Mouse (Mus musculus) testis, adult 2 months (tissue): ENCODE results near the gene Psmg1. TPM values are rescaled to one million over a fixed set of nuclear protein-coding genes. Genes with fewer than 3 reads are reported as not detected.
"Not testable (repeated sequence)": the region's sequence is repeated elsewhere in the genome, so short reads cannot be mapped to it uniquely, and the experiment has no call there.

Experiments used
- H3K27ac ChIP-seq: fragments of 200-500 bp; 2 replicates; pipeline ENCODE4 v1.5.1; 2012; ENCODE audit warnings: low read depth, low read length; ENCODE audit not compliant: control insufficient read depth, insufficient read depth
- H3K27me3 ChIP-seq: fragments of 200-500 bp; 2 replicates; pipeline ENCODE4 v1.6.1; 2012; ENCODE audit warnings: mild to moderate bottlenecking, low read length, moderate library complexity; ENCODE audit not compliant: control insufficient read depth, insufficient read depth
- H3K36me3 ChIP-seq: fragments of 200-500 bp; 2 replicates; pipeline ENCODE4 v1.6.1; 2012; ENCODE audit warnings: mild to moderate bottlenecking, low read length; ENCODE audit not compliant: control insufficient read depth, insufficient read depth
- H3K4me1 ChIP-seq: fragments of 200-500 bp; 2 replicates; pipeline ENCODE4 v1.6.1; 2012; ENCODE audit warnings: low read length; ENCODE audit not compliant: control insufficient read depth, insufficient read depth
- H3K4me3 ChIP-seq: fragments of 200-500 bp; 2 replicates; pipeline ENCODE4 v1.5.1; 2012; ENCODE audit warnings: low read depth, mild to moderate bottlenecking, low read length, moderate library complexity, mixed read lengths; ENCODE audit not compliant: control insufficient read depth
- CTCF ChIP-seq: fragments of 200-500 bp; IDR thresholded peaks from 2 replicates; pipeline ENCODE4 v1.5.1; 2012; ENCODE audit warnings: low read depth, mild to moderate bottlenecking, inconsistent platforms, low read length, moderate library complexity; ENCODE audit not compliant: control insufficient read depth, insufficient read depth, insufficient replicate concordance
- POLR2A ChIP-seq: fragments of 200-500 bp; IDR thresholded peaks from 2 replicates; pipeline ENCODE4 v1.6.1; 2012; ENCODE audit warnings: low read depth, mild to moderate bottlenecking, inconsistent platforms, low read length, moderate library complexity; ENCODE audit not compliant: control insufficient read depth
- polyA plus RNA-seq: library from polyadenylated mRNA; depleted of rRNA; stranded (reverse); fragments of >200 nt; gene quantifications from 2 replicates; pipeline ENCODE4 v1.2.3, GENCODE M21; 2012

The Psmg1 gene
- polyA plus RNA-seq, 1 experiment: 26.5 TPM

DNA sequence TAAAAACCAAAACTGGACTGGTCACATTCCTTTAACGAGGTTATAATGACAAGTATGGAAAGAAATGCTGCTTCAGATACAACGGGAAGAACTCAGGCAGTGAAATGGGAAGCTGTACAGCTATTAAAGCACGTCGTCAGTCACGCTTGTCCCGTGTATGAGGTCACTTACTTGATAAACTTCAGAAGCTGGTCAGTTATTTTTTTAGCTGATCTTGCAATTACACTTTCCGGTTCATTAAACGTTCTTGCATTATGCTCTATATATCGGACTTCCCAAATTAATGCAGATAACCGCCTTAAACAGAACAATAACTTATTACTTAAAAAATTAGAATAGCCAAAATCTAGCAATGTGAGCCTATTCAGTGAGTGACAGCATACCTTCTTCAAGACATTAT, 30.3 kb upstream of the Psmg1 start:
- H3K4me1 ChIP-seq: no peaks in the 10 kb centered on the region
- TF ChIP-seq CTCF: no peak
- TF ChIP-seq POLR2A: no peak
- peaks cover 3% of the 10 kb centered on the region for H3K36me3 ChIP-seq
- no peak overlapping the region for H3K27ac ChIP-seq
- no peaks in the 10 kb centered on the region for H3K27me3 ChIP-seq
- no peak overlapping the region for H3K4me3 ChIP-seq

GRCm38 (mm10) chr16:96009124-96009523, 18.4 kb upstream of the Psmg1 start:
- not testable (repeated sequence) for H3K4me1 ChIP-seq, H3K4me3 ChIP-seq, H3K36me3 ChIP-seq, H3K27ac ChIP-seq, H3K27me3 ChIP-seq

GRCm38 (mm10) chr16:96004278-96004677, 13.5 kb upstream of the Psmg1 start:
- not testable (repeated sequence) for H3K36me3 ChIP-seq, H3K27me3 ChIP-seq, H3K4me1 ChIP-seq, H3K4me3 ChIP-seq, H3K27ac ChIP-seq

GRCm38 (mm10) chr16:95999291-95999690, 8.5 kb upstream of the Psmg1 start:
- Histone ChIP-seq H3K4me1 (no peaks in the 10 kb centered on the region), H3K4me3 (no peak overlapping the region), H3K27ac (no peak overlapping the region), H3K36me3 (peaks cover 2% of the 10 kb centered on the region), H3K27me3 (no peaks in the 10 kb centered on the region)
- TF ChIP-seq POLR2A (no peak), CTCF (no peak)

DNA sequence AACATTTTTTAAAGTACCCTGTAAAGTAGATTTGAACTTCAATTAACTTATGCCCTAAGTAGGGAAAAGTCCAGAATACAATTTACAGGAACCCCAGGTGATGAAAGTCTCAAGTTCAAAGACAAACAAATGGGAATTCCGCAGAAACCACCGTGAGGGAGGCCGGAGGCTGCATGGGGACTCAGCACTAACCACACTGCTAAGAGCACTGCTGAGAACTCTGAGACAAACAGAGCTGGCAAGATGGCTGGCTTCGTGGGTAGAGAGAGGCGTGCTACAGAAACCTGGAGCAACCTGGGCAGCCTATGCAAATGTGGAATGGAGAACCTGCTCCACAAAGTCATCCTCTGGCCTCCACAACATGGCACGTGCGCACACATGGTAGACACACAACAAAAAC, 5.4 kb upstream of the Psmg1 start:
- Histone ChIP-seq H3K36me3 (no peaks in the 10 kb centered on the region), H3K4me3 (no peak overlapping the region), H3K4me1 (no peaks in the 10 kb centered on the region), H3K27ac (no peak overlapping the region), H3K27me3 (no peaks in the 10 kb centered on the region)
- TF ChIP-seq CTCF (no peak), POLR2A (no peak)

GRCm38 (mm10) chr16:95994576-95994975, 3.8 kb upstream of the Psmg1 start:
- not testable (repeated sequence) for H3K27ac ChIP-seq, H3K27me3 ChIP-seq, H3K4me3 ChIP-seq, H3K36me3 ChIP-seq, H3K4me1 ChIP-seq

- no peak for TF ChIP-seq POLR2A
- no peak for TF ChIP-seq CTCF
- no peaks in the 10 kb centered on the region for H3K27me3 ChIP-seq
- no peaks in the 10 kb centered on the region; the same call in 1 of the 2 replicates for H3K36me3 ChIP-seq
- H3K27ac ChIP-seq: no peak overlapping the region
- peaks cover 4% of the 10 kb centered on the region; the same call in 1 of the 2 replicates for H3K4me1 ChIP-seq
- H3K4me3 ChIP-seq: no peak overlapping the region
Observed at GRCm38 (mm10) chr16:95992596-95992995, 1.8 kb upstream of the Psmg1 start.

DNA sequence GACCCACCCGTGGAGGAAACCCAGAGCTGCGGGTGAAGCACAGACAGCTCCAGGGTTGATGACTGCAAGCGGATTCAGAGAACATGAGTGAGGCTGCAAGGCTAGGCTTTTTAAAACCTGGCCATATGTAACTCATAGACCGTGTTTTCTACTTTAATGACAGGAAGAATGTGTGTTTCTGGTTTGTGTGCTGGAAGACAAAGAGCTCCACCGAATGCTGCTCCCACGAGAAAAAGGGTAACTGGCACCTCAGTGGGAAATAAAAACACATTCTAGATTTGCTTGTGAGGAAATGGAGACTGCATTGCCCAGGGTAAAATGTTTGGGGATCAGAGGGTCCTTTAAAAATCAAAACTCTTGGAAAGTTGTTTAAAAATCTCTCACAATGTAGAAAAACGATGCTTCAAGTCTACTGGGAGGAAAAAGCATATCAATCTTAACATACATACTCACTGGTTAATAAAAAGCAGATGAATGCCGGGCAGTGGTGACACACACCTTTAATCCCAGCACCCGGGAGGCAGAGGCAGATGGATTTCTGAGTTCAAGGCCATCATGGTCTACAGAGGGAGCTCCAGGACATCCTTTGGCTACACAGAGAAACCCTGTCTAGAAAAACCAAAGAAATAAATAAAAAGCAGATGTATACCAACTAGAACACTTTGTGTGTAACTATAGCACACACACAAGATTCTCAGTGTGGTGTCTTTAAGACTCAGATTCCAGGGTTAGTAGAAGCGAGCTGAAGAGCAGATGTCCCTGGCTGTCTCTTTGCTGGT, 551 bp upstream of the Psmg1 start:
- TF ChIP-seq CTCF (no peak), POLR2A (no peak)
- Histone ChIP-seq H3K27ac (peak overlapping the region; percentile 51), H3K36me3 (no peaks in the 10 kb centered on the region; the same call in 1 of the 2 replicates), H3K4me1 (peaks cover 4% of the 10 kb centered on the region; the same call in 1 of the 2 replicates), H3K27me3 (no peaks in the 10 kb centered on the region), H3K4me3 (peak overlapping the region; percentile 97)
